Mouse (Mus musculus): ENCODE measurements around the gene Cd177. TPM values are rescaled to one million over a fixed set of nuclear protein-coding genes. Genes with fewer than 3 reads are reported as not detected.
"Not testable (repeated sequence)": the region's sequence is repeated elsewhere in the genome, so short reads cannot be mapped to it uniquely, and the experiment has no call there.

Gene Cd177
- polyA plus RNA-seq, 1 experiment from 2014 or later = 0.19 TPM

- Histone ChIP-seq H3K9me3 (replicated peaks; ENCODE audit: control insufficient read depth, low read length) (no peaks in the 10 kb centered on the region), H3K27me3 (replicated peaks; ENCODE audit: control insufficient read depth, insufficient read depth, low read length) (no peaks in the 10 kb centered on the region), H3K4me1 (ENCODE audit: control insufficient read depth, insufficient read depth, low read length) (no peaks in the 10 kb centered on the region), H3K4me3 (ENCODE audit: low read depth, low read length) (no peak within 1 kb of the TSS), H3K27ac (ENCODE audit: low read depth, low read length) (no peak within 1 kb of the TSS), H3K9ac (ENCODE audit: low read length) (no peak within 1 kb of the TSS), H3K36me3 (ENCODE audit: control insufficient read depth, insufficient read depth, low read length) (no peaks in the 10 kb centered on the region), H3K4me2 (ENCODE audit: low read length) (no peak within 1 kb of the TSS)
- WGBS = 94% methylated on average over 14 of the region's 14 CpGs
- DNase-seq (ENCODE audit: low spot score) = no peak
- no peak for ATAC-seq
Observed at GRCm38 (mm10) chr7:24708832-24709292, 51.2 kb downstream of the Cd177 start, which contains the start of gene BC049730. BC049730 (plus strand) TSS chr7:24709242.

- H3K9me3 ChIP-seq (replicated peaks; ENCODE audit: control insufficient read depth, low read length); H3K4me1 ChIP-seq (ENCODE audit: control insufficient read depth, insufficient read depth, low read length); H3K27ac ChIP-seq (ENCODE audit: low read depth, low read length); H3K27me3 ChIP-seq (replicated peaks; ENCODE audit: control insufficient read depth, insufficient read depth, low read length); DNase-seq (ENCODE audit: low spot score); H3K4me3 ChIP-seq (ENCODE audit: low read depth, low read length); H3K4me2 ChIP-seq (ENCODE audit: low read length); ATAC-seq; H3K36me3 ChIP-seq (ENCODE audit: control insufficient read depth, insufficient read depth, low read length); H3K9ac ChIP-seq (ENCODE audit: low read length): not testable (repeated sequence)
- WGBS = 91% methylated on average over 9 of the region's 9 CpGs
Observed at GRCm38 (mm10) chr7:24702841-24703240, 57.3 kb downstream of the Cd177 start.

- 86% methylated on average over 4 of the region's 4 CpGs for WGBS
Observed at GRCm38 (mm10) chr7:24697891-24698290, 62.2 kb downstream of the Cd177 start.

More at GRCm38 (mm10) chr7:24697891-24698290, 62.2 kb downstream of the Cd177 start:
- H3K4me3 ChIP-seq (ENCODE audit: low read depth, low read length); H3K36me3 ChIP-seq (ENCODE audit: control insufficient read depth, insufficient read depth, low read length); H3K27me3 ChIP-seq (replicated peaks; ENCODE audit: control insufficient read depth, insufficient read depth, low read length); DNase-seq (ENCODE audit: low spot score); H3K4me1 ChIP-seq (ENCODE audit: control insufficient read depth, insufficient read depth, low read length); H3K9ac ChIP-seq (ENCODE audit: low read length); H3K27ac ChIP-seq (ENCODE audit: low read depth, low read length); H3K9me3 ChIP-seq (replicated peaks; ENCODE audit: control insufficient read depth, low read length); ATAC-seq; H3K4me2 ChIP-seq (ENCODE audit: low read length): not testable (repeated sequence)

Other genes with a start within 250 kb of the Cd177 start
- gene AC161166.1, start 247.9 kb downstream of the Cd177 start, polyA plus RNA-seq (2014; fragmentation: Nextera tagmentation; extraction: Ambion mirVana) = 0.20 and 0.45 TPM in 2 replicates
- gene Irgq, start 229.6 kb downstream of the Cd177 start, polyA plus RNA-seq (2014; fragmentation: Nextera tagmentation; extraction: Ambion mirVana) = 19.5 and 25.1 TPM in 2 replicates
- gene Pinlyp, start 214.2 kb downstream of the Cd177 start, polyA plus RNA-seq (2014; fragmentation: Nextera tagmentation; extraction: Ambion mirVana) = 0.28 TPM in 1 of 2 replicates, not detected in the other
- gene Xrcc1, start 214.0 kb downstream of the Cd177 start, polyA plus RNA-seq (2014; fragmentation: Nextera tagmentation; extraction: Ambion mirVana) = 65.1 and 66.6 TPM in 2 replicates
- 22.6 and 23.2 TPM in 2 replicates for gene Ethe1, start 172.8 kb downstream of the Cd177 start, polyA plus RNA-seq (2014; fragmentation: Nextera tagmentation; extraction: Ambion mirVana)
- 3.3 and 6.6 TPM in 2 replicates for gene Zfp575, start 172.7 kb downstream of the Cd177 start, polyA plus RNA-seq (2014; fragmentation: Nextera tagmentation; extraction: Ambion mirVana)
- gene Phldb3, start 149.5 kb downstream of the Cd177 start, polyA plus RNA-seq (2014; fragmentation: Nextera tagmentation; extraction: Ambion mirVana) = not detected in 2 replicates
- 0.20 and 0.21 TPM in 2 replicates for gene Lypd3, start 123.8 kb downstream of the Cd177 start, polyA plus RNA-seq (2014; fragmentation: Nextera tagmentation; extraction: Ambion mirVana)
- not detected in 2 replicates for gene Tex101, start 83.6 kb downstream of the Cd177 start, polyA plus RNA-seq (2014; fragmentation: Nextera tagmentation; extraction: Ambion mirVana)
- not detected in 2 replicates for gene BC049730, start 51.1 kb downstream of the Cd177 start, polyA plus RNA-seq (2014; fragmentation: Nextera tagmentation; extraction: Ambion mirVana)
- not detected in 2 replicates for gene Gm4763, start 33.4 kb downstream of the Cd177 start, polyA plus RNA-seq (2014; fragmentation: Nextera tagmentation; extraction: Ambion mirVana)
- gene Ceacam10, start 16.9 kb upstream of the Cd177 start, polyA plus RNA-seq (2014; fragmentation: Nextera tagmentation; extraction: Ambion mirVana) = not detected in 2 replicates
- 36.6 and 42.2 TPM in 2 replicates for gene Gm9844, start 101.9 kb upstream of the Cd177 start, polyA plus RNA-seq (2014; fragmentation: Nextera tagmentation; extraction: Ambion mirVana)
- gene Lypd4, start 109.6 kb upstream of the Cd177 start, polyA plus RNA-seq (2014; fragmentation: Nextera tagmentation; extraction: Ambion mirVana) = not detected in 2 replicates
- not detected in 2 replicates for gene Dmrtc2, start 109.7 kb upstream of the Cd177 start, polyA plus RNA-seq (2014; fragmentation: Nextera tagmentation; extraction: Ambion mirVana)
- gene Rps19, start 124.1 kb upstream of the Cd177 start, polyA plus RNA-seq (2014; fragmentation: Nextera tagmentation; extraction: Ambion mirVana) = 1,541 and 2,138 TPM in 2 replicates
- not detected in 2 replicates for gene Cd79a, start 137.1 kb upstream of the Cd177 start, polyA plus RNA-seq (2014; fragmentation: Nextera tagmentation; extraction: Ambion mirVana)
- 26.9 and 41.3 TPM in 2 replicates for gene Arhgef1, start 142.6 kb upstream of the Cd177 start, polyA plus RNA-seq (2014; fragmentation: Nextera tagmentation; extraction: Ambion mirVana)
- gene Gm4881, start 184.2 kb upstream of the Cd177 start, polyA plus RNA-seq (2014; fragmentation: Nextera tagmentation; extraction: Ambion mirVana) = 0.70 and 1.1 TPM in 2 replicates
- 240 and 248 TPM in 2 replicates for gene Rabac1, start 212.4 kb upstream of the Cd177 start, polyA plus RNA-seq (2014; fragmentation: Nextera tagmentation; extraction: Ambion mirVana)
- gene Atp1a3, start 245.6 kb upstream of the Cd177 start, polyA plus RNA-seq (2014; fragmentation: Nextera tagmentation; extraction: Ambion mirVana) = 122 and 183 TPM in 2 replicates